Mouse (Mus musculus) urinary bladder, postnatal 25 days (tissue): Measurements from ENCODE around the gene Rcor1.

ENCODE experiments used
- DNase-seq: peaks from one replicate; pipeline ENCODE4 v3.0.0; 2022; ENCODE audit warnings: low spot score

Gene Rcor1

GRCm38 (mm10) chr12:111134169-111134568 is 95.0 kb downstream of the Rcor1 start:
- no peak for DNase-seq

- DNase-seq = no peak
Measured at GRCm38 (mm10) chr12:111134791-111135733, 95.9 kb downstream of the Rcor1 start.

GRCm38 (mm10) chr12:111135953-111136352 is 96.8 kb downstream of the Rcor1 start:
- DNase-seq = no peak

- DNase-seq = no peak
Measured at GRCm38 (mm10) chr12:111137079-111137478, 97.9 kb downstream of the Rcor1 start.

GRCm38 (mm10) chr12:111143005-111143508 is 103.9 kb downstream of the Rcor1 start:
- DNase-seq = no peak

- no peak for DNase-seq
Measured at GRCm38 (mm10) chr12:111143509-111144063, 104.4 kb downstream of the Rcor1 start.

- no peak for DNase-seq
Measured at GRCm38 (mm10) chr12:111144598-111144997, 105.4 kb downstream of the Rcor1 start.

GRCm38 (mm10) chr12:111145269-111145668 is 106.1 kb downstream of the Rcor1 start:
- DNase-seq = no peak

- DNase-seq = no peak
Measured at GRCm38 (mm10) chr12:111149495-111150235, 110.5 kb downstream of the Rcor1 start.

GRCm38 (mm10) chr12:111150236-111150596 is 111.1 kb downstream of the Rcor1 start:
- no peak for DNase-seq

GRCm38 (mm10) chr12:111151422-111152156 is 112.4 kb downstream of the Rcor1 start:
- no peak for DNase-seq

GRCm38 (mm10) chr12:111152579-111152978 is 113.4 kb downstream of the Rcor1 start:
- no peak for DNase-seq

GRCm38 (mm10) chr12:111152981-111153710 is 114.0 kb downstream of the Rcor1 start:
- no peak for DNase-seq

GRCm38 (mm10) chr12:111153946-111154345 is 114.8 kb downstream of the Rcor1 start:
- no peak for DNase-seq

GRCm38 (mm10) chr12:111154641-111155040 is 115.5 kb downstream of the Rcor1 start:
- no peak for DNase-seq

- no peak for DNase-seq
Measured at GRCm38 (mm10) chr12:111155756-111156155, 116.6 kb downstream of the Rcor1 start.

- no peak for DNase-seq
Measured at GRCm38 (mm10) chr12:111159659-111160428, 120.7 kb downstream of the Rcor1 start.

- DNase-seq = no peak
Measured at GRCm38 (mm10) chr12:111160871-111161270, 121.7 kb downstream of the Rcor1 start.

- DNase-seq = no peak
Measured at GRCm38 (mm10) chr12:111161943-111162311, 122.8 kb downstream of the Rcor1 start.

- no peak for DNase-seq
Measured at GRCm38 (mm10) chr12:111162312-111163061, 123.3 kb downstream of the Rcor1 start.
